Mouse (Mus musculus): Measurements from ENCODE around the gene Parp12.

DNA sequence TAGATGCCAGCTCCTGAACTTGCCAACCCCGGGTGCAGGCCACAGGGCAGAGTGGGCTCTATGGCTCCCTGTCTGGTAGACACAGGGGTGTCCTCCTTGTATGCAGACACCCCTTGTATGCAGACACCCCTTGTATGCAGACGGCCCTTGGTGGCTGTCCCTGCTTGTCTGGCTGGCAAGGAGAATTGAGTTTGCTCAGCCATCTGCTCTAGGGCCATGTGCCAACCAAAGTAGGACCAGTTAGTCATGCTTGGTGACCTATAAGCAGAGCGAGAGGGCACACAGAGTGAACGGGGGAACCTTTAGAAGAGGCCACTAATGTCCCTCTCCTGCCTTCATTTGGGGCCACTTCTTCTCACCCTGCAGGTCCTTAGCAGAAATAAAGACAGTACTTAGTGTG, 65.5 kb downstream of the Parp12 start:
- TF ChIP-seq CTCF (IDR thresholded peaks at IDR 0.05; ENCODE audit: borderline replicate concordance, insufficient read depth, low read depth, low read length) (no peak), POLR2A (IDR thresholded peaks at IDR 0.05; ENCODE audit: borderline replicate concordance, insufficient read depth, low read length) (no peak)
